Mouse (Mus musculus) ES-Bruce4 (cell line): ENCODE measurements at regions not wholly inside any gene's neighbourhood (a gene's known extent, or its start where the extent isn't known, plus 50 kb on each side); places are given as distances from the start of the nearest gene placed in this dataset.

Source experiments
- CTCF ChIP-seq: IDR thresholded peaks from one replicate; pipeline ENCODE4 v1.8.1; 2011; ENCODE audit warnings: low read depth, low read length
- EP300 ChIP-seq: IDR thresholded peaks from 2 replicates; pipeline ENCODE4 v1.6.1; 2011; ENCODE audit warnings: low read depth, low read length; ENCODE audit not compliant: insufficient read depth

DNA sequence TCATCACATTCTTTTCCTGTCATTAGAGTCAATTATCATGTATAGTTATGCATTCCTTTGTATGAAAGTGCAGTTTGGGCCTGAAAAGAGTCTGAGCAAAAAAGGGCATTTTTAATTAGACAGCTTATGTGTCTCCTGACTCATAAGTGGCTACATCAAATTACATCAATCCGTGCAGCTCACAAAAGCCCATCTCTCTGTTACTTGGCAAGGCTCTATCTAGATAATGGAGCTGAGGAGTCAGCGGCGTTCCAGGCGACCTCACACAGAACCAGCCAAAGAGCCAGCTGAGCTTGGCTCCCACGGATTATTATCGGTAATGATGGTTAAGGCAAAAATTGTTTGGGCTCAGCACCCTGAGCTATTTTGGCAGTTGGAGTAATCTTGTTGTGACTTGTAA lies 176.5 kb upstream of the Fat1 start:
- TF ChIP-seq EP300, result no peak
- TF ChIP-seq CTCF, result no peak
